Mouse (Mus musculus) kidney, adult 2 months (tissue): ENCODE results near the gene Fam187b. TPM values are rescaled to one million over a fixed set of nuclear protein-coding genes. Genes with fewer than 3 reads are reported as not detected.
"Not testable (repeated sequence)": the region's sequence is repeated elsewhere in the genome, so short reads cannot be mapped to it uniquely, and the experiment has no call there.

Experiments used
- DNase-seq: peaks from one replicate; pipeline ENCODE4 v3.0.0; 2021
- H3K27ac ChIP-seq: fragments of 200-500 bp; 2 replicates; pipeline ENCODE4 v1.5.1; 2012; ENCODE audit warnings: low read depth, low read length, control low read depth, inconsistent platforms; ENCODE audit not compliant: insufficient read depth
- H3K27me3 ChIP-seq: fragments of 200-500 bp; replicated peaks from 2 replicates; pipeline ENCODE4 v1.6.1; 2012; ENCODE audit warnings: mild to moderate bottlenecking, moderate library complexity, low read length, inconsistent platforms; ENCODE audit not compliant: control insufficient read depth, insufficient read depth
- H3K36me3 ChIP-seq: fragments of 200-500 bp; 2 replicates; pipeline ENCODE4 v1.6.1; 2012; ENCODE audit warnings: mild to moderate bottlenecking, moderate library complexity, low read length, inconsistent platforms; ENCODE audit not compliant: control insufficient read depth, insufficient read depth
- H3K4me1 ChIP-seq: fragments of 200-500 bp; 2 replicates; pipeline ENCODE4 v1.6.1; 2011; ENCODE audit warnings: low read length; ENCODE audit not compliant: control insufficient read depth, insufficient read depth
- H3K4me3 ChIP-seq: fragments of 200-500 bp; 2 replicates; pipeline ENCODE4 v1.5.1; 2011; ENCODE audit warnings: mild to moderate bottlenecking, low read depth, low read length, control low read depth; ENCODE audit not compliant: insufficient read depth
- CTCF ChIP-seq: fragments of 200-500 bp; conservative IDR thresholded peaks from 2 replicates; pipeline ENCODE4 v1.5.1; 2011; ENCODE audit warnings: low read depth, mild to moderate bottlenecking, control low read depth, low read length, moderate library complexity, mixed read lengths; ENCODE audit not compliant: insufficient read depth, insufficient read length
- POLR2A ChIP-seq: fragments of 200-500 bp; IDR thresholded peaks from one replicate; pipeline ENCODE4 v1.6.1; 2011; ENCODE audit warnings: low read depth, low read length, control low read depth
- WGBS: fragments of 180-500 bp; shearing (Covaris S2); methylation state at CpG from one replicate; pipeline ENCODE4 v1.1.7; 2018; 5-methylcytosine and 5-hydroxymethylcytosine counted together
- polyA plus RNA-seq: library from polyadenylated mRNA; depleted of rRNA; stranded (reverse); fragments of >200 nt; gene quantifications from 2 replicates; pipeline ENCODE4 v1.2.3, GENCODE M21; 2012

Fam187b gene
- polyA plus RNA-seq, 1 experiment = 9.1 TPM

GRCm38 (mm10) chr7:30945876-30946275 lies 27.7 kb upstream of the Fam187b start:
- Histone ChIP-seq H3K36me3 (peaks cover 2% of the 10 kb centered on the region), H3K4me1 (no peaks in the 10 kb centered on the region), H3K27ac (no peak overlapping the region), H3K4me3 (no peak overlapping the region), H3K27me3 (no peaks in the 10 kb centered on the region)
- TF ChIP-seq CTCF = no peak
- TF ChIP-seq POLR2A = no peak
- no peak for DNase-seq
- WGBS = 95% methylated on average over 7 of the region's 7 CpGs

- not testable (repeated sequence) for H3K36me3 ChIP-seq, H3K4me3 ChIP-seq, H3K4me1 ChIP-seq, DNase-seq, H3K27ac ChIP-seq, H3K27me3 ChIP-seq
- WGBS = 76% methylated on average over 3 of the region's 3 CpGs
These were observed 23.7 kb upstream of the Fam187b start for GRCm38 (mm10) chr7:30949902-30950301.

GRCm38 (mm10) chr7:30952441-30953265 lies 20.9 kb upstream of the Fam187b start:
- TF ChIP-seq CTCF = no peak
- TF ChIP-seq POLR2A = no peak
- H3K36me3 ChIP-seq = peaks cover 4% of the 10 kb centered on the region
- H3K27me3 ChIP-seq = no peaks in the 10 kb centered on the region
- no peak overlapping the region for H3K4me3 ChIP-seq
- no peak for DNase-seq
- no peak overlapping the region for H3K27ac ChIP-seq
- 86% methylated on average over 16 of the region's 16 CpGs for WGBS
- H3K4me1 ChIP-seq = no peaks in the 10 kb centered on the region

GRCm38 (mm10) chr7:30953459-30953858 lies 20.1 kb upstream of the Fam187b start:
- no peak for DNase-seq
- no peak overlapping the region for H3K4me3 ChIP-seq
- no peak overlapping the region for H3K27ac ChIP-seq
- 83% methylated on average over 6 of the region's 6 CpGs for whole genome bisulfite sequencing
- no peaks in the 10 kb centered on the region for H3K27me3 ChIP-seq
- H3K4me1 ChIP-seq = peaks cover 5% of the 10 kb centered on the region; the same call in 1 of the 2 replicates
- peaks cover 4% of the 10 kb centered on the region for H3K36me3 ChIP-seq
- no peak for TF ChIP-seq POLR2A
- TF ChIP-seq CTCF = no peak

- DNase-seq = no peak
- Histone ChIP-seq H3K4me1 (peaks cover 5% of the 10 kb centered on the region; the same call in 1 of the 2 replicates), H3K36me3 (peaks cover 4% of the 10 kb centered on the region), H3K27ac (no peak overlapping the region), H3K4me3 (no peak overlapping the region), H3K27me3 (no peaks in the 10 kb centered on the region)
- 47% methylated on average over 3 of the region's 3 CpGs for WGBS
- TF ChIP-seq CTCF = no peak
- TF ChIP-seq POLR2A = no peak
These were observed 19.6 kb upstream of the Fam187b start for GRCm38 (mm10) chr7:30954036-30954435.

- Histone ChIP-seq H3K4me3 (no peak overlapping the region), H3K27me3 (no peaks in the 10 kb centered on the region), H3K4me1 (peaks cover 5% of the 10 kb centered on the region; the same call in 1 of the 2 replicates), H3K27ac (no peak overlapping the region), H3K36me3 (peaks cover 4% of the 10 kb centered on the region)
- TF ChIP-seq CTCF (no peak), POLR2A (no peak)
- 80% methylated on average over 12 of the region's 12 CpGs for WGBS
- DNase-seq = no peak
These were observed 18.5 kb upstream of the Fam187b start for GRCm38 (mm10) chr7:30954971-30955520.

- under 1% methylated on average over 62 of the region's 64 CpGs for WGBS
- H3K4me1 ChIP-seq = peaks cover 5% of the 10 kb centered on the region; the same call in 1 of the 2 replicates
- peak overlapping the region; percentile 95 for H3K4me3 ChIP-seq
- H3K36me3 ChIP-seq = peaks cover 4% of the 10 kb centered on the region
- peak overlapping the region; percentile 92 for H3K27ac ChIP-seq
- H3K27me3 ChIP-seq = no peaks in the 10 kb centered on the region
- TF ChIP-seq POLR2A (peak; percentile 42), CTCF (peak; percentile 67)
- peak; percentile 95 for DNase-seq
These were observed 17.8 kb upstream of the Fam187b start for GRCm38 (mm10) chr7:30955584-30956356.
